Mouse (Mus musculus) liver, embryonic 12.5 days (tissue): ENCODE measurements around the gene Taf12. TPM values are rescaled to one million over a fixed set of nuclear protein-coding genes. Genes with fewer than 3 reads are reported as not detected.
"Not testable (repeated sequence)": the region's sequence is repeated elsewhere in the genome, so short reads cannot be mapped to it uniquely, and the experiment has no call there.

Source experiments
- ATAC-seq: fragments of 200-750 bp; cut with Nextera tagmentation; 2 replicates; pipeline ENCODE4 v1.8.0; 2017; ENCODE audit warnings: moderate number of reproducible peaks, mild to moderate bottlenecking, moderate library complexity
- H3K27ac ChIP-seq: fragments of 300-500 bp; sonication (generic); 2 replicates; pipeline ENCODE4 v1.5.1; 2016; ENCODE audit warnings: mild to moderate bottlenecking
- H3K27me3 ChIP-seq: fragments of 300-500 bp; sonication (generic); replicated peaks from 2 replicates; pipeline ENCODE4 v1.6.1; 2016; ENCODE audit warnings: mild to moderate bottlenecking, moderate library complexity
- H3K36me3 ChIP-seq: fragments of 300-500 bp; sonication (generic); 2 replicates; pipeline ENCODE4 v1.6.1; 2016; ENCODE audit warnings: mild to moderate bottlenecking, moderate library complexity
- H3K4me1 ChIP-seq: fragments of 300-500 bp; sonication (generic); 2 replicates; pipeline ENCODE4 v1.6.1; 2016
- H3K4me2 ChIP-seq: fragments of 300-500 bp; sonication (generic); 2 replicates; pipeline ENCODE4 v1.6.1; 2016; ENCODE audit warnings: mild to moderate bottlenecking, moderate library complexity
- H3K4me3 ChIP-seq: fragments of 300-500 bp; sonication (generic); 2 replicates; pipeline ENCODE4 v1.5.1; 2016; ENCODE audit warnings: mild to moderate bottlenecking, moderate library complexity
- H3K9ac ChIP-seq: fragments of 300-500 bp; sonication (generic); 2 replicates; pipeline ENCODE4 v1.6.1; 2016; ENCODE audit warnings: mild to moderate bottlenecking, moderate library complexity
- H3K9me3 ChIP-seq: fragments of 300-500 bp; sonication (generic); replicated peaks from 2 replicates; pipeline ENCODE4 v1.6.1; 2016; ENCODE audit warnings: mild to moderate bottlenecking, moderate library complexity
- WGBS: fragments of 180-500 bp; shearing (Covaris S2); methylation state at CpG from one replicate; pipeline ENCODE4 v1.1.7; 2016; ENCODE audit not compliant: insufficient replicate concordance; 5-methylcytosine and 5-hydroxymethylcytosine counted together
- polyA plus RNA-seq: library from polyadenylated mRNA; unstranded; fragments of >200 nt; fragmentation: Nextera tagmentation; extraction: Ambion mirVana; gene quantifications from 2 replicates; pipeline ENCODE4 v1.2.1, GENCODE M21; 2016

Gene Taf12
- polyA plus RNA-seq, 1 experiment from 2014 or later = 61.7 TPM

- peak overlapping the region; percentile 86 for H3K4me2 ChIP-seq
These were observed 1.8 kb downstream of the Taf12 start for GRCm38 (mm10) chr4:132275949-132276348.

GRCm38 (mm10) chr4:132288840-132289239, 14.7 kb downstream of the Taf12 start:
- not testable (repeated sequence) for H3K4me3 ChIP-seq, H3K9me3 ChIP-seq, H3K27ac ChIP-seq, H3K9ac ChIP-seq, ATAC-seq, H3K27me3 ChIP-seq, H3K4me1 ChIP-seq, H3K4me2 ChIP-seq
- WGBS = 80% methylated on average over 4 of the region's 5 CpGs
- H3K36me3 ChIP-seq = peaks cover 87% of the 10 kb centered on the region

More at GRCm38 (mm10) chr4:132275949-132276348, 1.8 kb downstream of the Taf12 start:
- ATAC-seq = peak; percentile 59
- Histone ChIP-seq H3K4me1 (peaks cover 42% of the 10 kb centered on the region), H3K9ac (peak overlapping the region; percentile 99), H3K27ac (peak overlapping the region; percentile 79), H3K9me3 (no peaks in the 10 kb centered on the region), H3K27me3 (no peaks in the 10 kb centered on the region), H3K4me3 (peak overlapping the region; percentile 92), H3K36me3 (peaks cover 17% of the 10 kb centered on the region)
- 15% methylated on average over 3 of the region's 3 CpGs for WGBS

GRCm38 (mm10) chr4:132291056-132291455, 16.9 kb downstream of the Taf12 start:
- H3K4me2 ChIP-seq = no peak overlapping the region
- H3K9ac ChIP-seq = no peak overlapping the region
- no peaks in the 10 kb centered on the region for H3K4me1 ChIP-seq
- WGBS = 91% methylated on average over 4 of the region's 4 CpGs
- no peak overlapping the region for H3K27ac ChIP-seq
- peaks cover 74% of the 10 kb centered on the region for H3K36me3 ChIP-seq
- no peak for ATAC-seq
- H3K9me3 ChIP-seq = peaks cover 7% of the 10 kb centered on the region
- no peaks in the 10 kb centered on the region for H3K27me3 ChIP-seq
- no peak overlapping the region for H3K4me3 ChIP-seq

- Histone ChIP-seq H3K27me3 (no peaks in the 10 kb centered on the region), H3K4me3 (no peak overlapping the region), H3K4me2 (no peak overlapping the region), H3K36me3 (peaks cover 67% of the 10 kb centered on the region), H3K4me1 (no peaks in the 10 kb centered on the region), H3K27ac (no peak overlapping the region), H3K9ac (no peak overlapping the region), H3K9me3 (peaks cover 7% of the 10 kb centered on the region)
- WGBS = 86% methylated on average over 12 of the region's 12 CpGs
- no peak for ATAC-seq
These were observed 17.6 kb downstream of the Taf12 start for GRCm38 (mm10) chr4:132291624-132292335.

- H3K4me2 ChIP-seq = no peak overlapping the region
- ATAC-seq = no peak
- H3K9me3 ChIP-seq = peaks cover 7% of the 10 kb centered on the region
- H3K27ac ChIP-seq = no peak overlapping the region
- no peak overlapping the region for H3K4me3 ChIP-seq
- peaks cover 58% of the 10 kb centered on the region for H3K36me3 ChIP-seq
- H3K27me3 ChIP-seq = no peaks in the 10 kb centered on the region
- 59% methylated on average over 4 of the region's 4 CpGs for WGBS
- no peak overlapping the region for H3K9ac ChIP-seq
- H3K4me1 ChIP-seq = no peaks in the 10 kb centered on the region
These were observed 18.8 kb downstream of the Taf12 start for GRCm38 (mm10) chr4:132292988-132293387.

GRCm38 (mm10) chr4:132293682-132294240, 19.6 kb downstream of the Taf12 start:
- Histone ChIP-seq H3K4me1 (no peaks in the 10 kb centered on the region), H3K27ac (no peak overlapping the region), H3K36me3 (peaks cover 57% of the 10 kb centered on the region), H3K9me3 (peaks cover 7% of the 10 kb centered on the region), H3K4me2 (no peak overlapping the region), H3K4me3 (no peak overlapping the region), H3K9ac (no peak overlapping the region), H3K27me3 (no peaks in the 10 kb centered on the region)
- 0 out of 2 replicates have a peak, but pooled peaks have one; percentile 2 for ATAC-seq
- 77% methylated on average over 7 of the region's 7 CpGs for WGBS

GRCm38 (mm10) chr4:132295696-132296390, 21.7 kb downstream of the Taf12 start:
- 47% methylated on average over 8 of the region's 8 CpGs for WGBS
- H3K4me2 ChIP-seq = no peak overlapping the region
- H3K4me3 ChIP-seq = no peak overlapping the region
- ATAC-seq = no peak
- no peak overlapping the region for H3K27ac ChIP-seq
- H3K9ac ChIP-seq = no peak overlapping the region
- no peaks in the 10 kb centered on the region for H3K4me1 ChIP-seq
- no peaks in the 10 kb centered on the region for H3K27me3 ChIP-seq
- peaks cover 36% of the 10 kb centered on the region for H3K36me3 ChIP-seq
- H3K9me3 ChIP-seq = peaks cover 5% of the 10 kb centered on the region

- Histone ChIP-seq H3K4me3 (no peak overlapping the region), H3K27ac (no peak overlapping the region), H3K9ac (no peak overlapping the region), H3K27me3 (no peaks in the 10 kb centered on the region), H3K36me3 (no peaks in the 10 kb centered on the region), H3K4me1 (peaks cover 15% of the 10 kb centered on the region), H3K4me2 (no peak overlapping the region), H3K9me3 (no peaks in the 10 kb centered on the region)
- 65% methylated on average over 1 of the region's 1 CpGs for WGBS
- no peak for ATAC-seq
These were observed 25.7 kb downstream of the Taf12 start for GRCm38 (mm10) chr4:132299849-132300248.

GRCm38 (mm10) chr4:132301486-132301885, 27.3 kb downstream of the Taf12 start:
- Histone ChIP-seq H3K4me1 (peaks cover 26% of the 10 kb centered on the region), H3K27me3 (no peaks in the 10 kb centered on the region), H3K9me3 (no peaks in the 10 kb centered on the region), H3K36me3 (no peaks in the 10 kb centered on the region), H3K4me3 (no peak overlapping the region), H3K27ac (no peak overlapping the region), H3K4me2 (no peak overlapping the region), H3K9ac (no peak overlapping the region)
- 83% methylated on average over 6 of the region's 6 CpGs for WGBS
- no peak for ATAC-seq

- Histone ChIP-seq H3K4me3 (peak overlapping the region; percentile 65), H3K9me3 (no peaks in the 10 kb centered on the region), H3K4me2 (peak overlapping the region; percentile 92), H3K27me3 (no peaks in the 10 kb centered on the region), H3K4me1 (peaks cover 26% of the 10 kb centered on the region), H3K27ac (peak overlapping the region; percentile 67), H3K36me3 (no peaks in the 10 kb centered on the region), H3K9ac (peak overlapping the region; percentile 78)
- ATAC-seq = no peak
- 56% methylated on average over 16 of the region's 16 CpGs for WGBS
These were observed 28.1 kb downstream of the Taf12 start for GRCm38 (mm10) chr4:132301965-132302938.

GRCm38 (mm10) chr4:132302939-132303479, 28.8 kb downstream of the Taf12 start, which contains the start of gene Rab42:
Gene Rab42, minus strand, starts transcription at chr4:132303385.
- no peaks in the 10 kb centered on the region for H3K36me3 ChIP-seq
- peaks cover 26% of the 10 kb centered on the region for H3K4me1 ChIP-seq
- H3K4me3 ChIP-seq = peak within 1 kb of the TSS; percentile 65
- H3K4me2 ChIP-seq = peak within 1 kb of the TSS; percentile 92
- ATAC-seq = peak; percentile 77
- no peaks in the 10 kb centered on the region for H3K9me3 ChIP-seq
- no peaks in the 10 kb centered on the region for H3K27me3 ChIP-seq
- 2% methylated on average over 30 of the region's 31 CpGs for WGBS
- peak within 1 kb of the TSS; percentile 67 for H3K27ac ChIP-seq
- H3K9ac ChIP-seq = peak within 1 kb of the TSS; percentile 78
